Comparison of ENCODE assay signal across 17 mouse cellular contexts in the genomic region with DNA sequence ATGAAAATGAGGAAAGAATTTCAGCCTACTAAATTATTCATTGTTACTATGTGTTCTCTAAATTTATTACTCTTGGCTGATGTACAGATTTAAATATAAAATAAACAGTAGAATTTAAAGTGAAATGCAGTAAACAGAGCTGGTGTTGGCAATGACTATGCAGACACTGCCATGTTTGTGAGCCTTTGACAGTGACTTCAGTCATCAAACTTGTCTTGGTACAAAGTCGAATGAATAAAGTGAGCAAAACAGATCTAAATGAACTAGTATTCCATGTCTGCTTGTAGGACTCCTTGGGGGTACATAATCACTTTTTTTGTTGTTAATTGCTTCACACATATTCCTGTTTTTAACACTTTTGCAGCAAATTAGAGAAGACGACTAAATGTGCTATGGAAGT.
"Had no signal": no experiment of that assay in that cellular context is flagged by ENCODE, and none has a peak within 500 bp of the region (broad histone marks: within the 10 kb centered on the region; RNA-seq: fewer than 3 reads in every experiment).

No protein-coding gene starts in this region.

- DNase-seq: lung, embryonic 14.5 days; lung, postnatal 10 days; lung, postnatal 4 days; midbrain, embryonic 14.5 days; right cerebral cortex, adult 18-20 months; right cerebral cortex, postnatal 25 days; right cerebral cortex, postnatal 4 days; spleen, adult 18-20 months; thymus, adult 18-20 months; thymus, postnatal 14 days; thymus, postnatal 36 days had no signal

- H3K4me2 ChIP-seq: lung, embryonic 14.5 days; midbrain, embryonic 12.5 days; neural tube, embryonic 13.5 days; neural tube, embryonic 15.5 days had no signal

- H3K4me1 ChIP-seq: neural tube, embryonic 13.5 days; neural tube, embryonic 15.5 days had no signal

- H3K36me3 ChIP-seq: midbrain, embryonic 10.5 days; midbrain, embryonic 12.5 days; neural tube, embryonic 13.5 days; neural tube, embryonic 15.5 days had no signal

- ATAC-seq: midbrain, embryonic 16.5 days had no signal

- H3K4me3 ChIP-seq: midbrain, embryonic 10.5 days; midbrain, embryonic 12.5 days; myocyte; neural tube, embryonic 13.5 days; neural tube, embryonic 15.5 days had no signal

- H3K27ac ChIP-seq: midbrain, embryonic 10.5 days; midbrain, embryonic 12.5 days; neural tube, embryonic 13.5 days; neural tube, embryonic 15.5 days had no signal

- H3K9me3 ChIP-seq: midbrain, embryonic 10.5 days; midbrain, embryonic 12.5 days; neural tube, embryonic 13.5 days; neural tube, embryonic 15.5 days had no signal

- H3K27me3 ChIP-seq: midbrain, embryonic 12.5 days; neural tube, embryonic 13.5 days; neural tube, embryonic 15.5 days had no signal

- H3K9ac ChIP-seq: lung, embryonic 14.5 days; midbrain, embryonic 12.5 days; neural tube, embryonic 13.5 days; neural tube, embryonic 15.5 days had no signal
